Mouse (Mus musculus) myocyte (in vitro differentiated cells): Measurements from ENCODE around the gene Cfap65.

Experiments used
- MAX ChIP-seq: IDR thresholded peaks from one replicate; pipeline ENCODE4 v1.6.1; 2011; ENCODE audit warnings: low read depth, mild to moderate bottlenecking, control low read depth
- POLR2A ChIP-seq: IDR thresholded peaks from one replicate; pipeline ENCODE4 v1.6.1; 2011; ENCODE audit warnings: low read depth, mild to moderate bottlenecking, control low read depth, moderate library complexity; ENCODE audit not compliant: insufficient read length
- POLR2AphosphoS2 ChIP-seq: IDR thresholded peaks from one replicate; pipeline ENCODE4 v1.6.1; 2011; ENCODE audit warnings: low read depth, control low read depth; ENCODE audit not compliant: insufficient read length
- TCF12 ChIP-seq: IDR thresholded peaks from one replicate; pipeline ENCODE4 v1.6.1; 2011; ENCODE audit warnings: mild to moderate bottlenecking, control low read depth; ENCODE audit not compliant: poor library complexity, insufficient read depth, severe bottlenecking

GRCm38 (mm10) chr1:74883441-74883840 is 52.0 kb downstream of the Cfap65 start:
- TF ChIP-seq POLR2A (no peak), POLR2AphosphoS2 (no peak), MAX (no peak), TCF12 (no peak)
